In genomic region chr2:167818799-167819198, GRCm38 (mm10) we compare ENCODE assay signal across 14 mouse cellular contexts.
A peak's percentile ranks its signal among the peaks of the same experiment; 100 is the strongest.
DNase-seq lines count a peak whose midpoint lies in the region; ATAC-seq lines count a peak whose summit lies in the region.
"Had no signal": no experiment of that assay in that cellular context is flagged by ENCODE, and none has a peak within 500 bp of the region (broad histone marks: within the 10 kb centered on the region; RNA-seq: fewer than 3 reads in every experiment).

No protein-coding gene starts in this region.

- peak; percentile 60 to 74 for DNase-seq in heart, adult 18-20 months
- DNase-seq in midbrain, embryonic 10.5 days (ENCODE audit: low spot score), result no peak
- no peak for DNase-seq in midbrain, embryonic 11.5 days (ENCODE audit: low spot score, missing footprints)
- DNase-seq in kidney, postnatal 14 days, result peak; percentile 68
- no peak for DNase-seq in gastrocnemius, postnatal 10 days
- no peak for DNase-seq in gastrocnemius, postnatal 4 days (ENCODE audit: low spot score in 2 of 2)
- DNase-seq: adrenal gland, adult 8-10 months; cerebellum, adult 9-11 months; gastrocnemius, adult 2 months; liver, embryonic 13.5 days had no signal

- H3K4me1 ChIP-seq in heart, embryonic 11.5 days (ENCODE audit: control insufficient read depth, insufficient read depth, low read length), result 0 out of 2 replicates have a peak, but pooled peaks cover 5% of the 10 kb centered on the region
- peaks cover 5% of the 10 kb centered on the region for H3K4me1 ChIP-seq in midbrain, embryonic 10.5 days
- H3K4me1 ChIP-seq in midbrain, embryonic 11.5 days (ENCODE audit: control insufficient read depth, insufficient read depth, low read length), result no peaks in the 10 kb centered on the region
- peaks cover 26% of the 10 kb centered on the region for H3K4me1 ChIP-seq in stomach, embryonic 16.5 days (ENCODE audit: control insufficient read depth, insufficient read depth, low read length)
- H3K4me1 ChIP-seq: forebrain, embryonic 12.5 days; midbrain, embryonic 13.5 days had no signal

- no peak for ATAC-seq in heart, embryonic 11.5 days (replicated peaks; ENCODE audit: insufficient number of reproducible peaks, low FRiP score, low TSS enrichment)
- no peak for ATAC-seq in midbrain, embryonic 11.5 days (ENCODE audit: low FRiP score)
- no peak for ATAC-seq in stomach, embryonic 16.5 days (ENCODE audit: insufficient read depth, low FRiP score)
- ATAC-seq: midbrain, embryonic 13.5 days had no signal

- 0 out of 2 replicates have a peak, but pooled peaks cover 6% of the 10 kb centered on the region for H3K27me3 ChIP-seq in heart, embryonic 11.5 days (ENCODE audit: control insufficient read depth, insufficient read depth, low read length)
- no peaks in the 10 kb centered on the region for H3K27me3 ChIP-seq in midbrain, embryonic 10.5 days (ENCODE audit: low read depth, poor library complexity, severe bottlenecking)
- no peaks in the 10 kb centered on the region for H3K27me3 ChIP-seq in midbrain, embryonic 11.5 days (ENCODE audit: control insufficient read depth, insufficient read depth, low read length)
- H3K27me3 ChIP-seq in stomach, embryonic 16.5 days (ENCODE audit: control insufficient read depth, insufficient read depth, low read length), result no peaks in the 10 kb centered on the region
- H3K27me3 ChIP-seq: forebrain, embryonic 12.5 days; midbrain, embryonic 13.5 days had no signal

- H3K9me3 ChIP-seq in heart, embryonic 11.5 days (replicated peaks; ENCODE audit: control insufficient read depth, low read length), result no peaks in the 10 kb centered on the region
- H3K9me3 ChIP-seq in midbrain, embryonic 10.5 days (replicated peaks), result no peaks in the 10 kb centered on the region
- no peaks in the 10 kb centered on the region for H3K9me3 ChIP-seq in midbrain, embryonic 11.5 days (ENCODE audit: control insufficient read depth, low read length)
- no peaks in the 10 kb centered on the region for H3K9me3 ChIP-seq in stomach, embryonic 16.5 days (replicated peaks; ENCODE audit: control insufficient read depth, low read length)
- H3K9me3 ChIP-seq: forebrain, embryonic 12.5 days; liver, embryonic 13.5 days; midbrain, embryonic 13.5 days had no signal

- WGBS in heart, embryonic 11.5 days (ENCODE audit: insufficient replicate concordance), result 74% methylated on average over 10 of the region's 10 CpGs
- WGBS in midbrain, embryonic 10.5 days, result 90% methylated on average over 10 of the region's 10 CpGs
- WGBS in midbrain, embryonic 11.5 days, result 82% methylated on average over 10 of the region's 10 CpGs
- 61% methylated on average over 10 of the region's 10 CpGs for WGBS in stomach, embryonic 16.5 days

- H3K9ac ChIP-seq in heart, embryonic 11.5 days (ENCODE audit: low read depth, low read length), result no peak overlapping the region
- H3K9ac ChIP-seq in midbrain, embryonic 11.5 days (ENCODE audit: low read length), result no peak overlapping the region
- 0 out of 2 replicates have a peak overlapping the region, but pooled peaks have one; percentile 3 for H3K9ac ChIP-seq in stomach, embryonic 16.5 days (ENCODE audit: low read length)
- H3K9ac ChIP-seq: forebrain, embryonic 12.5 days; liver, embryonic 13.5 days; midbrain, embryonic 13.5 days had no signal

- H3K27ac ChIP-seq in heart, embryonic 11.5 days (ENCODE audit: low read depth, low read length), result no peak overlapping the region
- 0 out of 2 replicates have a peak overlapping the region, but pooled peaks have one; percentile 18 for H3K27ac ChIP-seq in midbrain, embryonic 10.5 days (replicated peaks)
- H3K27ac ChIP-seq in midbrain, embryonic 11.5 days (ENCODE audit: low read depth, low read length), result no peak overlapping the region
- peak overlapping the region; percentile 75 for H3K27ac ChIP-seq in stomach, embryonic 16.5 days (ENCODE audit: low read length)
- H3K27ac ChIP-seq: forebrain, embryonic 12.5 days; gastrocnemius, adult 2 months; liver, embryonic 13.5 days; midbrain, embryonic 13.5 days had no signal

- H3K4me3 ChIP-seq in heart, embryonic 11.5 days (ENCODE audit: low read depth, low read length), result no peak overlapping the region
- H3K4me3 ChIP-seq in midbrain, embryonic 10.5 days, result no peak overlapping the region
- no peak overlapping the region for H3K4me3 ChIP-seq in midbrain, embryonic 11.5 days (ENCODE audit: low read depth, low read length)
- H3K4me3 ChIP-seq in stomach, embryonic 16.5 days (replicated peaks; ENCODE audit: low read length), result no peak overlapping the region
- H3K4me3 ChIP-seq: forebrain, embryonic 12.5 days; gastrocnemius, adult 2 months; liver, embryonic 13.5 days; midbrain, embryonic 13.5 days had no signal

- H3K4me2 ChIP-seq in heart, embryonic 11.5 days, result no peak overlapping the region
- no peak overlapping the region for H3K4me2 ChIP-seq in midbrain, embryonic 11.5 days
- no peak overlapping the region for H3K4me2 ChIP-seq in stomach, embryonic 16.5 days (ENCODE audit: low read depth, low read length)
- H3K4me2 ChIP-seq: forebrain, embryonic 12.5 days; liver, embryonic 13.5 days; midbrain, embryonic 13.5 days had no signal

- H3K36me3 ChIP-seq in heart, embryonic 11.5 days (ENCODE audit: control insufficient read depth, insufficient read depth, low read length), result no peaks in the 10 kb centered on the region
- H3K36me3 ChIP-seq in midbrain, embryonic 10.5 days, result no peaks in the 10 kb centered on the region
- no peaks in the 10 kb centered on the region for H3K36me3 ChIP-seq in midbrain, embryonic 11.5 days (ENCODE audit: control insufficient read depth, insufficient read depth, low read length)
- H3K36me3 ChIP-seq in stomach, embryonic 16.5 days (ENCODE audit: control insufficient read depth, insufficient read depth, low read length), result no peaks in the 10 kb centered on the region
- H3K36me3 ChIP-seq: forebrain, embryonic 12.5 days; liver, embryonic 13.5 days; midbrain, embryonic 13.5 days had no signal

Comparison
In these comparisons a context has a peak if more than half of its experiments do, and no peak if none do; other contexts are left out.
1. H3K27ac ChIP-seq: peak in midbrain, embryonic 10.5 days (single experiment) and stomach, embryonic 16.5 days (single experiment); none in heart, embryonic 11.5 days (single experiment) and midbrain, embryonic 11.5 days (single experiment).
2. DNase-seq: peak in heart, adult 18-20 months (2 of 2) and kidney, postnatal 14 days (single experiment); none in midbrain, embryonic 10.5 days (single experiment), midbrain, embryonic 11.5 days (single experiment), gastrocnemius, postnatal 10 days (single experiment) and gastrocnemius, postnatal 4 days (0 of 2).